In the genomic region with DNA sequence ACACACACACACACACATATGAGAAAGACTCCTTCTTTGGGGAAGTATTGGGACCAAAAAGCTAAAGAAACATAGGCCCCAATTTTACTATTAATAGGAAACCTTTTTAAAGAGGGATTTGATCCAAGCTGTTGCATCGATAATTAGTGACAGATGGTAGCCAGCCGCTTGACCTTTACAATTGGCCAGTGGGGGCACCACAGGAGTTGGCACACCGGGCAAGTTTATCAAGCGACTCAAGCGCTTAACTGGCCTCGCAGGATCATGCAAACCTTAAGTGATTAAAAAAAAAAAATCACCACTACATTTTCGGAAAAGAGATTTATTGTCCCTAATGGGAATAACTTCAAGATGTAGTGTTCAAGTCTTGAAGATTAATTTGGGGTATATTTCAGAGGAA, we compare ENCODE assay signal across 15 mouse cellular contexts. TPM values are rescaled to one million over a fixed set of nuclear protein-coding genes. Genes with fewer than 3 reads are reported as not detected.
DNase-seq lines count a peak whose midpoint lies in the region; ATAC-seq and TF ChIP-seq lines count a peak whose summit lies in the region.
"Had no signal": no experiment of that assay in that cellular context is flagged by ENCODE, and none has a peak within 500 bp of the region (broad histone marks: within the 10 kb centered on the region; RNA-seq: fewer than 3 reads in every experiment).

No protein-coding gene starts in this region.

- intact Hi-C loops in gastrocnemius, adult 2 months (cut with DNase I), result no loop called here

- H3K4me3 ChIP-seq in kidney, embryonic 14.5 days (ENCODE audit: low read length), result no peak overlapping the region
- H3K4me3 ChIP-seq in ES-Bruce4 (ENCODE audit: low read depth, low read length), result no peak overlapping the region
- no peak overlapping the region for H3K4me3 ChIP-seq in intestine, embryonic 15.5 days (replicated peaks)
- H3K4me3 ChIP-seq in gastrocnemius, adult 2 months, result no peak overlapping the region
- H3K4me3 ChIP-seq: hindbrain, embryonic 12.5 days; limb, embryonic 15.5 days; midbrain, embryonic 12.5 days; neural tube, embryonic 13.5 days had no signal

- DNase-seq in kidney, adult 11 months, result no peak
- DNase-seq in cerebellum, adult 11-12 months, result peak; percentile 73
- no peak for DNase-seq in embryo, embryonic 11 days
- DNase-seq in spleen, postnatal 4 days (ENCODE audit: low spot score in 2 of 2), result no peak
- DNase-seq in gastrocnemius, adult 2 months, result no peak
- DNase-seq: adrenal gland, postnatal 14 days; right cerebral cortex, postnatal 25 days had no signal

- no peak for TF ChIP-seq POLR2A in ES-Bruce4 (IDR thresholded peaks at IDR 0.05; ENCODE audit: insufficient read depth, low read length)

- no peaks in the 10 kb centered on the region for H3K9me3 ChIP-seq in kidney, embryonic 14.5 days (ENCODE audit: control insufficient read depth, low read length)
- H3K9me3 ChIP-seq in ES-Bruce4 (replicated peaks; ENCODE audit: control insufficient read depth, insufficient read depth, low read length, poor library complexity, severe bottlenecking), result no peaks in the 10 kb centered on the region; the same call in 1 of the 2 replicates
- H3K9me3 ChIP-seq in intestine, embryonic 15.5 days, result no peaks in the 10 kb centered on the region
- H3K9me3 ChIP-seq: hindbrain, embryonic 12.5 days; limb, embryonic 15.5 days; midbrain, embryonic 12.5 days; neural tube, embryonic 13.5 days had no signal

- 72% methylated on average over 7 of the region's 7 CpGs for WGBS in kidney, embryonic 14.5 days
- 84% methylated on average over 7 of the region's 7 CpGs for WGBS in intestine, embryonic 15.5 days

- no peak for TF ChIP-seq EP300 in ES-Bruce4 (IDR thresholded peaks at IDR 0.05; ENCODE audit: insufficient read depth, low read depth, low read length)

- H3K4me2 ChIP-seq in kidney, embryonic 14.5 days (replicated peaks; ENCODE audit: low read depth, low read length), result no peak overlapping the region
- H3K4me2 ChIP-seq in intestine, embryonic 15.5 days (replicated peaks), result no peak overlapping the region
- H3K4me2 ChIP-seq: hindbrain, embryonic 12.5 days; limb, embryonic 15.5 days; midbrain, embryonic 12.5 days; neural tube, embryonic 13.5 days had no signal

- H3K27ac ChIP-seq in kidney, embryonic 14.5 days (ENCODE audit: low read depth, low read length), result peak overlapping the region; percentile 80
- H3K27ac ChIP-seq in ES-Bruce4 (ENCODE audit: insufficient read depth, low read length), result peak overlapping the region; percentile 66
- H3K27ac ChIP-seq in intestine, embryonic 15.5 days, result peak overlapping the region; percentile 68
- no peak overlapping the region for H3K27ac ChIP-seq in gastrocnemius, adult 2 months
- H3K27ac ChIP-seq: hindbrain, embryonic 12.5 days; limb, embryonic 15.5 days; midbrain, embryonic 12.5 days; neural tube, embryonic 13.5 days had no signal

- ATAC-seq in kidney, embryonic 14.5 days (ENCODE audit: low FRiP score, low TSS enrichment), result no peak
- ATAC-seq in intestine, embryonic 15.5 days, result no peak

- no peaks in the 10 kb centered on the region for H3K4me1 ChIP-seq in kidney, embryonic 14.5 days (ENCODE audit: control insufficient read depth, insufficient read depth, low read length)
- H3K4me1 ChIP-seq in ES-Bruce4 (ENCODE audit: control insufficient read depth, insufficient read depth, low read length), result peaks cover 6% of the 10 kb centered on the region
- H3K4me1 ChIP-seq in intestine, embryonic 15.5 days (replicated peaks), result 0 out of 2 replicates have a peak, but pooled peaks cover 4% of the 10 kb centered on the region
- H3K4me1 ChIP-seq: hindbrain, embryonic 12.5 days; midbrain, embryonic 12.5 days; neural tube, embryonic 13.5 days had no signal

- H3K27me3 ChIP-seq in kidney, embryonic 14.5 days (ENCODE audit: control insufficient read depth, insufficient read depth, low read length), result no peaks in the 10 kb centered on the region
- no peaks in the 10 kb centered on the region for H3K27me3 ChIP-seq in ES-Bruce4 (ENCODE audit: control insufficient read depth, insufficient read depth, low read length, poor library complexity, severe bottlenecking)
- H3K27me3 ChIP-seq in intestine, embryonic 15.5 days (replicated peaks), result no peaks in the 10 kb centered on the region
- H3K27me3 ChIP-seq: hindbrain, embryonic 12.5 days; limb, embryonic 15.5 days; midbrain, embryonic 12.5 days; neural tube, embryonic 13.5 days had no signal

- H3K36me3 ChIP-seq in kidney, embryonic 14.5 days (ENCODE audit: control insufficient read depth, insufficient read depth, low read length), result no peaks in the 10 kb centered on the region
- H3K36me3 ChIP-seq in ES-Bruce4 (ENCODE audit: control insufficient read depth, insufficient read depth, low read length, poor library complexity, severe bottlenecking), result no peaks in the 10 kb centered on the region
- no peaks in the 10 kb centered on the region for H3K36me3 ChIP-seq in intestine, embryonic 15.5 days
- H3K36me3 ChIP-seq: hindbrain, embryonic 12.5 days; limb, embryonic 15.5 days; midbrain, embryonic 12.5 days; neural tube, embryonic 13.5 days had no signal

- TF ChIP-seq CTCF in ES-Bruce4 (IDR thresholded peaks at IDR 0.05; ENCODE audit: low read depth, low read length), result no peak
- no peak for TF ChIP-seq CTCF in gastrocnemius, adult 2 months (IDR thresholded peaks at IDR 0.05)

- no peak overlapping the region for H3K9ac ChIP-seq in kidney, embryonic 14.5 days (ENCODE audit: low read depth, low read length)
- no peak overlapping the region for H3K9ac ChIP-seq in ES-Bruce4 (ENCODE audit: low read depth, poor library complexity, severe bottlenecking)
- H3K9ac ChIP-seq in intestine, embryonic 15.5 days, result no peak overlapping the region
- H3K9ac ChIP-seq: hindbrain, embryonic 12.5 days; limb, embryonic 15.5 days; midbrain, embryonic 12.5 days; neural tube, embryonic 13.5 days had no signal

RNA-seq across cellular contexts. Expression of gene Hist1h4d, which starts 11.2 kb away (rescaled TPM):
- 113 and 136 TPM in 2 replicates for polyA plus RNA-seq in kidney, embryonic 14.5 days (2014; fragmentation: Nextera tagmentation; extraction: Ambion mirVana)
- polyA plus RNA-seq in ES-Bruce4 (2011; ENCODE audit: insufficient read depth, insufficient read length, low read depth, missing spikeins), result 4.3 and 4.8 TPM in 2 replicates
- polyA plus RNA-seq in intestine, embryonic 15.5 days (2015; fragmentation: Nextera tagmentation; extraction: Ambion mirVana), result 98.7 and 101 TPM in 2 replicates
- 10 to 100 TPM; 31.0 to 36.0 TPM for total RNA-seq in gastrocnemius, adult 2 months (2021)

RNA-seq across cellular contexts. Expression of gene Hist1h3d, which starts 17.1 kb away (rescaled TPM):
- 12.0 and 14.7 TPM in 2 replicates for polyA plus RNA-seq in kidney, embryonic 14.5 days (2014; fragmentation: Nextera tagmentation; extraction: Ambion mirVana)
- polyA plus RNA-seq in ES-Bruce4 (2011; ENCODE audit: insufficient read depth, insufficient read length, low read depth, missing spikeins), result 3.2 and 4.7 TPM in 2 replicates
- polyA plus RNA-seq in intestine, embryonic 15.5 days (2015; fragmentation: Nextera tagmentation; extraction: Ambion mirVana), result 5.2 and 6.2 TPM in 2 replicates
- 1 to 10 TPM; 2.0 to 3.0 TPM for total RNA-seq in gastrocnemius, adult 2 months (2021)
- polyA plus RNA-seq: CD4-positive, CD25-positive, alpha-beta regulatory T cell, adult 4 months had no signal

RNA-seq across cellular contexts. Expression of gene Hist1h2ad, which starts 18.4 kb away (rescaled TPM):
- 2.9 and 5.3 TPM in 2 replicates for polyA plus RNA-seq in kidney, embryonic 14.5 days (2014; fragmentation: Nextera tagmentation; extraction: Ambion mirVana)
- 2.0 TPM in 1 of 2 replicates, not detected in the other for polyA plus RNA-seq in ES-Bruce4 (2011; ENCODE audit: insufficient read depth, insufficient read length, low read depth, missing spikeins)
- polyA plus RNA-seq in intestine, embryonic 15.5 days (2015; fragmentation: Nextera tagmentation; extraction: Ambion mirVana), result 1.8 and 3.0 TPM in 2 replicates
- total RNA-seq in gastrocnemius, adult 2 months (2021), result 1 to 10 TPM; 1.0 to 1.3 TPM

RNA-seq across cellular contexts. Expression of gene Hist1h2bf, which starts 18.6 kb away (rescaled TPM):
- 6.7 and 10.8 TPM in 2 replicates for polyA plus RNA-seq in kidney, embryonic 14.5 days (2014; fragmentation: Nextera tagmentation; extraction: Ambion mirVana)
- 21.5 and 23.2 TPM in 2 replicates for polyA plus RNA-seq in ES-Bruce4 (2011; ENCODE audit: insufficient read depth, insufficient read length, low read depth, missing spikeins)
- polyA plus RNA-seq in intestine, embryonic 15.5 days (2015; fragmentation: Nextera tagmentation; extraction: Ambion mirVana), result 4.2 and 4.5 TPM in 2 replicates
- 1 to 10 TPM; 3.6 to 3.8 TPM for total RNA-seq in gastrocnemius, adult 2 months (2021)
- polyA plus RNA-seq: CD4-positive, CD25-positive, alpha-beta regulatory T cell, adult 4 months had no signal

RNA-seq across cellular contexts. Expression of gene Hist1h2bg, which starts 21.4 kb away (rescaled TPM):
- polyA plus RNA-seq in kidney, embryonic 14.5 days (2014; fragmentation: Nextera tagmentation; extraction: Ambion mirVana), result 7.9 and 12.9 TPM in 2 replicates
- polyA plus RNA-seq in ES-Bruce4 (2011; ENCODE audit: insufficient read depth, insufficient read length, low read depth, missing spikeins), result 13.4 and 16.7 TPM in 2 replicates
- polyA plus RNA-seq in intestine, embryonic 15.5 days (2015; fragmentation: Nextera tagmentation; extraction: Ambion mirVana), result 7.1 and 11.5 TPM in 2 replicates
- total RNA-seq in gastrocnemius, adult 2 months (2021), result 1 to 10 TPM; 2.9 to 7.6 TPM

Comparison
In these comparisons a context has a peak if more than half of its experiments do, and no peak if none do; other contexts are left out.
1. RNA of gene Hist1h4d, which starts 11.2 kb away (polyA plus RNA-seq): 113 to 136 TPM in kidney, embryonic 14.5 days and 98.7 to 101 TPM in intestine, embryonic 15.5 days; 4.3 to 4.8 TPM in ES-Bruce4; every median in the first group is over 10 times any median in the second.